Mouse (Mus musculus) stomach, embryonic 16.5 days (tissue): ENCODE measurements around the gene Zfp280c. TPM values are rescaled to one million over a fixed set of nuclear protein-coding genes. Genes with fewer than 3 reads are reported as not detected.

Experiments
- ATAC-seq: fragments of 200-750 bp; cut with Nextera tagmentation; 2 replicates; pipeline ENCODE4 v1.8.0; 2017; ENCODE audit warnings: moderate number of reproducible peaks, moderate TSS enrichment; ENCODE audit not compliant: insufficient read depth, low FRiP score
- H3K27ac ChIP-seq: fragments of 300-500 bp; sonication (generic); 2 replicates; pipeline ENCODE4 v1.5.1; 2014; ENCODE audit warnings: low read length
- H3K27me3 ChIP-seq: fragments of 300-500 bp; sonication (generic); 2 replicates; pipeline ENCODE4 v1.6.1; 2014; ENCODE audit warnings: low read length, control low read depth, mixed read lengths; ENCODE audit not compliant: control insufficient read depth, insufficient read depth
- H3K36me3 ChIP-seq: fragments of 300-500 bp; sonication (generic); 2 replicates; pipeline ENCODE4 v1.6.1; 2014; ENCODE audit warnings: low read length; ENCODE audit not compliant: control insufficient read depth, insufficient read depth
- H3K4me1 ChIP-seq: fragments of 300-500 bp; sonication (generic); 2 replicates; pipeline ENCODE4 v1.6.1; 2014; ENCODE audit warnings: low read length, control low read depth, mixed read lengths; ENCODE audit not compliant: control insufficient read depth, insufficient read depth
- H3K4me2 ChIP-seq: fragments of 300-500 bp; sonication (generic); 2 replicates; pipeline ENCODE4 v1.6.1; 2014; ENCODE audit warnings: low read depth, low read length, mixed read lengths
- H3K4me3 ChIP-seq: fragments of 300-500 bp; sonication (generic); replicated peaks from 2 replicates; pipeline ENCODE4 v1.5.1; 2014; ENCODE audit warnings: mild to moderate bottlenecking, low read length
- H3K9ac ChIP-seq: fragments of 300-500 bp; sonication (generic); 2 replicates; pipeline ENCODE4 v1.6.1; 2014; ENCODE audit warnings: low read length
- H3K9me3 ChIP-seq: fragments of 300-500 bp; sonication (generic); replicated peaks from 2 replicates; pipeline ENCODE4 v1.6.1; 2016; ENCODE audit warnings: low read length, control low read depth; ENCODE audit not compliant: control insufficient read depth
- WGBS: fragments of 180-500 bp; shearing (Covaris S2); extraction: QIAGEN DNeasy Blood & Tissue Kit; methylation state at CpG from one replicate; pipeline ENCODE4 v1.1.7; 2014; 5-methylcytosine and 5-hydroxymethylcytosine counted together
- polyA plus RNA-seq: library from polyadenylated mRNA; unstranded; fragments of >200 nt; fragmentation: Nextera tagmentation; extraction: Ambion mirVana; gene quantifications from 2 replicates; pipeline ENCODE4 v1.2.1, GENCODE M21; 2015

Zfp280c gene
- 7.8 and 8.6 TPM in 2 replicates for polyA plus RNA-seq

- no peaks in the 10 kb centered on the region for H3K36me3 ChIP-seq
- H3K4me2 ChIP-seq: peak within 1 kb of the TSS; percentile 56
- peak within 1 kb of the TSS; percentile 64 for H3K4me3 ChIP-seq
- peak within 1 kb of the TSS; percentile 53; the same call in 1 of the 2 replicates for H3K27ac ChIP-seq
- no peaks in the 10 kb centered on the region for H3K27me3 ChIP-seq
- peak within 1 kb of the TSS; percentile 76 for H3K9ac ChIP-seq
- peak; percentile 93 for ATAC-seq
- H3K4me1 ChIP-seq: peaks cover 3% of the 10 kb centered on the region; the same call in 1 of the 2 replicates
- 14% methylated on average over 42 of the region's 45 CpGs for WGBS
- no peaks in the 10 kb centered on the region for H3K9me3 ChIP-seq
Measured at GRCm38 (mm10) chrX:48594099-48594760, at the start of gene Zfp280c. Gene Zfp280c, minus strand, starts transcription at chrX:48594504.

- Histone ChIP-seq H3K36me3 (no peaks in the 10 kb centered on the region), H3K27me3 (no peaks in the 10 kb centered on the region), H3K9ac (no peak overlapping the region), H3K4me1 (no peaks in the 10 kb centered on the region), H3K4me3 (no peak overlapping the region), H3K9me3 (no peaks in the 10 kb centered on the region), H3K4me2 (no peak overlapping the region), H3K27ac (no peak overlapping the region)
- ATAC-seq: no peak
- 47% methylated on average over 2 of the region's 2 CpGs for WGBS
Measured at GRCm38 (mm10) chrX:48637032-48637431, 42.7 kb upstream of the Zfp280c start.

GRCm38 (mm10) chrX:48624054-48624420, 29.7 kb upstream of the Zfp280c start:
- H3K27ac ChIP-seq: no peak overlapping the region
- H3K27me3 ChIP-seq: no peaks in the 10 kb centered on the region
- peak overlapping the region; percentile 72 for H3K9ac ChIP-seq
- H3K4me1 ChIP-seq: no peaks in the 10 kb centered on the region
- 16% methylated on average over 9 of the region's 9 CpGs for WGBS
- peak overlapping the region; percentile 60 for H3K4me2 ChIP-seq
- H3K36me3 ChIP-seq: no peaks in the 10 kb centered on the region
- H3K9me3 ChIP-seq: no peaks in the 10 kb centered on the region
- ATAC-seq: 0 out of 2 replicates have a peak, but pooled peaks have one; percentile 8
- peak overlapping the region; percentile 67 for H3K4me3 ChIP-seq

GRCm38 (mm10) chrX:48623379-48624053, 29.2 kb upstream of the Zfp280c start, which contains the start of gene Slc25a14:
Gene Slc25a14, plus strand, starts transcription at chrX:48623413.
- no peaks in the 10 kb centered on the region for H3K4me1 ChIP-seq
- peak within 1 kb of the TSS; percentile 67 for H3K4me3 ChIP-seq
- H3K9ac ChIP-seq: peak within 1 kb of the TSS; percentile 72
- peak within 1 kb of the TSS; percentile 60 for H3K4me2 ChIP-seq
- H3K36me3 ChIP-seq: no peaks in the 10 kb centered on the region
- WGBS: 14% methylated on average over 38 of the region's 38 CpGs
- H3K27me3 ChIP-seq: no peaks in the 10 kb centered on the region
- H3K9me3 ChIP-seq: no peaks in the 10 kb centered on the region
- peak; percentile 94 for ATAC-seq
- peak within 1 kb of the TSS; percentile 77 for H3K27ac ChIP-seq

- no peaks in the 10 kb centered on the region for H3K27me3 ChIP-seq
- peak overlapping the region; percentile 67 for H3K4me3 ChIP-seq
- H3K4me2 ChIP-seq: peak overlapping the region; percentile 46
- no peaks in the 10 kb centered on the region for H3K9me3 ChIP-seq
- peak overlapping the region; percentile 77; the same call in 1 of the 2 replicates for H3K27ac ChIP-seq
- no peaks in the 10 kb centered on the region for H3K36me3 ChIP-seq
- H3K4me1 ChIP-seq: no peaks in the 10 kb centered on the region
- H3K9ac ChIP-seq: peak overlapping the region; percentile 61
- WGBS: 19% methylated on average over 4 of the region's 4 CpGs
- peak; percentile 42; the same call in 1 of the 2 replicates for ATAC-seq
Measured at GRCm38 (mm10) chrX:48623049-48623378, 28.7 kb upstream of the Zfp280c start.

- ATAC-seq: no peak
- Histone ChIP-seq H3K4me2 (no peak overlapping the region), H3K27me3 (no peaks in the 10 kb centered on the region), H3K4me1 (no peaks in the 10 kb centered on the region), H3K4me3 (no peak overlapping the region), H3K27ac (no peak overlapping the region), H3K9ac (no peak overlapping the region), H3K36me3 (no peaks in the 10 kb centered on the region), H3K9me3 (no peaks in the 10 kb centered on the region)
- 48% methylated on average over 2 of the region's 2 CpGs for whole genome bisulfite sequencing
Measured at GRCm38 (mm10) chrX:48604872-48605271, 10.6 kb upstream of the Zfp280c start.

- Histone ChIP-seq H3K9ac (no peak overlapping the region), H3K4me3 (no peak overlapping the region), H3K4me2 (no peak overlapping the region), H3K27me3 (no peaks in the 10 kb centered on the region), H3K27ac (no peak overlapping the region), H3K4me1 (peaks cover 3% of the 10 kb centered on the region; the same call in 1 of the 2 replicates), H3K36me3 (no peaks in the 10 kb centered on the region), H3K9me3 (no peaks in the 10 kb centered on the region)
- WGBS: 86% methylated on average over 5 of the region's 5 CpGs
- no peak for ATAC-seq
Measured at GRCm38 (mm10) chrX:48596906-48597305, 2.6 kb upstream of the Zfp280c start.

- H3K4me2 ChIP-seq: no peak overlapping the region
- no peaks in the 10 kb centered on the region for H3K9me3 ChIP-seq
- no peak for ATAC-seq
- WGBS: 84% methylated on average over 9 of the region's 9 CpGs
- no peak overlapping the region for H3K27ac ChIP-seq
- H3K27me3 ChIP-seq: no peaks in the 10 kb centered on the region
- no peaks in the 10 kb centered on the region for H3K36me3 ChIP-seq
- H3K4me1 ChIP-seq: peaks cover 3% of the 10 kb centered on the region; the same call in 1 of the 2 replicates
- no peak overlapping the region for H3K9ac ChIP-seq
- H3K4me3 ChIP-seq: no peak overlapping the region
Measured at GRCm38 (mm10) chrX:48596053-48596452, 1.7 kb upstream of the Zfp280c start.

- WGBS: 19% methylated on average over 13 of the region's 15 CpGs
- no peaks in the 10 kb centered on the region for H3K9me3 ChIP-seq
- ATAC-seq: no peak
- peak overlapping the region; percentile 76 for H3K9ac ChIP-seq
- H3K27me3 ChIP-seq: no peaks in the 10 kb centered on the region
- peaks cover 3% of the 10 kb centered on the region; the same call in 1 of the 2 replicates for H3K4me1 ChIP-seq
- no peaks in the 10 kb centered on the region for H3K36me3 ChIP-seq
- peak overlapping the region; percentile 53; the same call in 1 of the 2 replicates for H3K27ac ChIP-seq
- peak overlapping the region; percentile 64 for H3K4me3 ChIP-seq
- H3K4me2 ChIP-seq: peak overlapping the region; percentile 56
Measured at GRCm38 (mm10) chrX:48593721-48594098, 594 bp downstream of the Zfp280c start.
